Mouse (Mus musculus): ENCODE measurements around the gene Arl4d. TPM values are rescaled to one million over a fixed set of nuclear protein-coding genes. Genes with fewer than 3 reads are reported as not detected.

The Arl4d gene
- 12.3 and 12.8 TPM in 2 replicates for polyA plus RNA-seq (2012; rRNA removed)

DNA sequence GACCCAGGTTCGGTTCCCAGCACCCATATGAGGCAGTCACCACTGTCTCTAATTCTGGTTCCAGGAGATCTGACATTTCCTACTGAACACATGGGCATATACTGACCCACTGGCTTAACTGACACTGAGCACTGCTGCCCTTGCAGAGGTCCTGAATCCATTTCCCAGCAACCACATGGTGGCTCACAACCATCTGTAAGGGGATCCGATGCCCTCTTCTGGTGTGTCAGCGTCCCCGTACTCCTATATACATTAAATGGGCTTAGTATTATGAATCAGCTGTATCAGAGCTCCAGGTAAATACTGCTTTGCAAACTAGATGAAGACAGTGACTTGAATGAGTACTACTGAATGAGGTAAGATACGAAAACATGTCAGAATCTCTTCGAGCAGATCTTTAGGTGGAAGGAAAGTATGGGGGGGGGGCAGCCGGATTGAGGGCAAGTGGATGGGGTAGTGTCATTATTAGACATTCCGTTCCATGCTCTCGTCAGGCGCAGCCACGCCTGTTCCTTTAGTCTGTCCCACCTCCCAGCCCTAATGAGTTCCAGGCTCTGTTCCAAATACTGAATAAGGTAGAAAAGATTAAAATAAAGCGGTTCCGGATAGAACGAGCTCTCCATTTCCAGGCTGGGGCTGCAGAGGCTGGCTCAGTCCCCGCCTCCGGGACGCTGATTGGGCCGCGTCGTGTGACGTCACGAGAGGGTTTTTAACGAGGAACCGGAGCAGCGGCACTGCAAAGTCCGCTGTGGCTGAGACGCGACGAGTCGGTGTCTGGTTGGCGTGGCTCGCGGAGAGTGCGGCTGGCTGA is at the start of gene Arl4d:
Arl4d (plus strand) TSS at position 717 of the 811 bp plus-strand sequence.

DNA sequence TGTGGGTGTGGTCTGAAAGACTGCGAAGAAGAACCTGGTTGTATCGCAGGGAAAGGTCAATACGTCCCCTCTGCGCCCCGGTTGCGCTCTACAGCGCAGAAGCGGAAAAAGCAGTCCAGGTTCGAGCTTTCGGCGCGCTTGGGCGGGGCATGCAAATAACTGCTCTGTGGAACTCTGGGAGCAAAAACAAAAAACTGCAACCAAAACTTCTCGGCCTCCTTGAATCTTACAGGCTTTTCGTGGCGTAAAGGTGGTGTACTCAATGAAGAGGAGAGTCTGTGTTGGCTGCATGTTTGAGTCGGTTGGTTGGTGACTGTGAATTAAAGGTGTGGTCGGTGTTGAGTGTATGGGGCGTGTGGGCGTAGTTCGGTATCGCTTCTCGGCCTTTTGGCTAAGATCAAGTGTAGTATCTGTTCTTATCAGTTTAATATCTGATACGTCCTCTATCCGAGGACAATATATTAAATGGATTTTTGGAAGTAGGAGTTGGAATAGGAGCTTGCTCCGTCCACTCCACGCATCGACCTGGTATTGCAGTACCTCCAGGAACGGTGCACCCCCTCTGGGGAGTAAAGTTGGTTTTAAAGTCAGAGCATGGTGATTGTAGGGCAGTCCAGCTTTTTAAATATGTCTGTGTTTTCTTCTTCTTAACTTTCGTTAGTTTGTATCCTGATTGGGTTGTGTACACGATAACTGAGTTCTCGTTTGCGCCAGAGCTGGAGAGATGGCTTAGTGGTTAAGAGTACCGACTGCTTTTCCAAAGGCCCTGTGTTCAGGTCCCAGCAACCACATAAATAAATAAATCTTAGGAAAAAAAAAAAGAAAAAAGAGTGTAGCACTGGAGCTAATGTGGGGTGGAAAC is 38.1 kb upstream of the Arl4d start, which contains the start of gene Rdm1:
Rdm1 (plus strand) TSS at position 201 of the 862 bp plus-strand sequence.

Other genes starting within 250 kb of the Arl4d start
- 59.2 and 85.3 TPM in 2 replicates for gene Aarsd1, start 247.9 kb upstream of the Arl4d start, polyA plus RNA-seq (2012; rRNA removed)
- gene Gm27029, start 240.7 kb upstream of the Arl4d start, polyA plus RNA-seq (2012; rRNA removed), result 3.7 and 5.7 TPM in 2 replicates
- gene Rundc1, start 240.5 kb upstream of the Arl4d start, polyA plus RNA-seq (2012; rRNA removed), result 18.1 and 22.8 TPM in 2 replicates
- gene Ptges3l, start 240.2 kb upstream of the Arl4d start, polyA plus RNA-seq (2012; rRNA removed), result 6.3 and 9.9 TPM in 2 replicates
- gene Rpl27, start 223.2 kb upstream of the Arl4d start, polyA plus RNA-seq (2012; rRNA removed), result 657 and 1,364 TPM in 2 replicates
- gene Ifi35, start 217.1 kb upstream of the Arl4d start, polyA plus RNA-seq (2012; rRNA removed), result 4.4 and 4.6 TPM in 2 replicates
- 95.7 and 130 TPM in 2 replicates for gene Rnd2, start 200.5 kb upstream of the Arl4d start, polyA plus RNA-seq (2012; rRNA removed)
- gene Vat1, start 199.3 kb upstream of the Arl4d start, polyA plus RNA-seq (2012; rRNA removed), result 63.1 and 63.6 TPM in 2 replicates
- gene Brca1, start 113.6 kb upstream of the Arl4d start, polyA plus RNA-seq (2012; rRNA removed), result 17.4 and 18.9 TPM in 2 replicates
- gene Nbr1, start 113.4 kb upstream of the Arl4d start, polyA plus RNA-seq (2012; rRNA removed), result 82.2 and 99.2 TPM in 2 replicates
- gene Tmem106a, start 83.3 kb upstream of the Arl4d start, polyA plus RNA-seq (2012; rRNA removed), result 2.8 and 3.0 TPM in 2 replicates
- gene Gm11634, start 66.3 kb upstream of the Arl4d start, polyA plus RNA-seq (2012; rRNA removed), result not detected in 2 replicates
- gene Rdm1, start 38.3 kb upstream of the Arl4d start, polyA plus RNA-seq (2012; rRNA removed), result 27.1 and 46.1 TPM in 2 replicates
- 31.4 and 35.7 TPM in 2 replicates for gene Dhx8, start 67.4 kb downstream of the Arl4d start, polyA plus RNA-seq (2012; rRNA removed)
- 11.2 and 21.1 TPM in 2 replicates for gene Etv4, start 119.8 kb downstream of the Arl4d start, polyA plus RNA-seq (2012; rRNA removed)
- gene Meox1, start 228.8 kb downstream of the Arl4d start, polyA plus RNA-seq (2012; rRNA removed), result 0.70 and 14.7 TPM in 2 replicates